Mouse (Mus musculus) adrenal gland, adult 18-20 months (tissue): Measurements from ENCODE around the gene Comt. TPM values are rescaled to one million over a fixed set of nuclear protein-coding genes. Genes with fewer than 3 reads are reported as not detected.

Experiments
- DNase-seq, 2 experiments: peaks; one replicate each; pipeline ENCODE4 v3.0.0; 2021 to 2022; ENCODE audit warnings: low spot score in 2 of 2
- total RNA-seq, 2 experiments: library from RNA; stranded (reverse); gene quantifications; 1 replicate in 1 of 2; 2 replicates in 1 of 2; pipeline ENCODE4 v1.2.3; 2021

Gene Comt
- total RNA-seq, 2 experiments from 2014 or later, result 191 to 384 TPM

- no peak for DNase-seq
These were observed 13.4 kb downstream of the Comt start for GRCm38 (mm10) chr16:18413032-18413816.

DNA sequence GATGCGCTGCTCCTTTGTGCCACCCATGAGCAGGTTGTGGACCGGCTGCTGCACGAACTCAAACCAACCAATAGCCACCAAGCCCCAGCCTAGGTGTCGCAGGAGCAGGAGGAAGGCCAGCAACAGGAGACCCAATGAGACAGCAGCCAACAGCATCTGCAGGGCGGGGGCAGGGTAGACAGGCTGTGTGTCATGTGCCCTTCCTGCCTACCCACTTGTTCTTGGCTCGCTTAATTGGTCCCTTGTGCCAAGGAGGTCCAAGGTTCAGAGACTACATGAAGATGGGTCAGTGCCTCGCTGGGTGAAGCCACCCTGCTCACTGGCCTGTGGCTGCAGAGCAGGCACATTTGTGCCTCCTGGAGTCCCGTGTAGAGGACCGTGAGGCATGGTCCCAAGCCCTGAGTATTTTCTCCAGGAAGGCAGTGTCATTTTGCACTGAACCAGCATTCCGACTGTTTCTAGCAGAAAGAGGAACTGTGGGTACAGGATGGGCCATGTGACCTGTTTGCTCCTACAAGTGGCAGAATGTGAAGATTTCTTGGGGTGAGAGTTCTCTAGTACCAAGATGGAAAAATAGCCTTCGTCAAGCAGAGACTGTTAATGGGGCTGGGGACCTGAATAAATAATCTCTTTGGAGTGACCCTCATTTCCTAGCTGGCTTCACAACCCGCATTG lies 14.7 kb downstream of the Comt start:
- DNase-seq, result peak; percentile 55 to 59

- DNase-seq, result no peak
These were observed 15.5 kb downstream of the Comt start for GRCm38 (mm10) chr16:18411026-18411649.

GRCm38 (mm10) chr16:18410418-18410817 lies 16.2 kb downstream of the Comt start:
- DNase-seq, result no peak

DNA sequence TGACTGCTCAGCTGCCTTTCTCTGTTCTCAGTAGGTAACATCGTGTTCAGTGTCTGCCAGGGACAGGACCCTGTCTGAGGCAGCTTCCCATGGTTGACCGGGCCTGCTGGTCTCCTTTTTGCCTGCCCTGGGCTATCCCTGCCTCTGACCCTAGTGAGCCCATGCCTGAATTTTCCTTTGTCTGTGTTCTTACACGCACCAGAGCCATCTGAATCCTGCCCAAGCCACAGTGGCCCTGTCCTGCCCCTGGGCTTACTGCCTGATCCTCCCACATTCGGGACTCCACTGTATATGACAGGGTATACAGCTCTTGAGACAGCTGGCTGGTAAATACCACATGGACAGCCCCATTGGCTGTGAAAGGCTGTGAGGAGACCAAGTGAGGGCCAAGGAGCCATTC lies 16.9 kb downstream of the Comt start:
- DNase-seq, result no peak

GRCm38 (mm10) chr16:18407912-18408311 lies 18.7 kb downstream of the Comt start:
- DNase-seq, result no peak

DNA sequence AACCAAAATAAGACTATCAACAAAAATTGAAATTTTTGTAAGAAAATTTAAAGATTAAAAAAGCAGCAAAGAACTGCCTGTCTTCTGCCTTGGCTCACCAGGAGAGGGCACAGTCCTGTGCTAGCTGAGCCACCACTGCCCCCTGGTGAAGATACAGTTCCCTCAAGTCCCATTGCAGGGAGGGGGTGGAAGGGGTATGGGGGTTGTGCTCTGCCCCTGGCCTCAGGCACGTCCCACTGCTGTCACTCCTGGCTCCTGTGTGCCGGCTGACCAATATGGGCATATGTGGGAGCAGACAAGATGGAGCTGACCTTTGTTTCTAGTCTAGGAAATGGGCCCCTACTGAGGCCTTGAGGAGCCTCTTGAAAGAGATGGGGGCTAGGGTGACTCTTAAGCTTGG lies 20.4 kb downstream of the Comt start:
- DNase-seq, result peak in 1 of 2 experiments; percentile 59

DNA sequence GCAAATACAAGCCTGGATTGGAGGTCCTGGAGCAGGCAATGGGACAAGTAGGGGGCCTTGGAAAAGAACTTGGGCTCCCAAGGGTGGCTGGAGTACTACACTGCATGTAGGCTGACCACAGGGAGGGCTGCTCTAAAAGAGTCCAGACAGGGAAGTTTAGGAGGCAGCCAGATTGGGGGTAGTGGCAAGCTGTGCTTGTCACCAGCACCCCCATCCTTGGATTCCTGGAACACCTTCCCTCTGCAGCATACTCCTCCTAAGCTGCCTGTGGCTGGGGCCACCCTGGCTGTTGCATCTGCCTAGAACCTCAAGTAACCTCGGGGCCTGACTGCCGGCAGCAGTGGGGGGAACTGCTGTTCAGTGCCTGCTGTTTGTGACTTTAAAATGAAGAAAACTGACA lies 20.8 kb downstream of the Comt start:
- DNase-seq, result no peak

GRCm38 (mm10) chr16:18405091-18405854 lies 21.4 kb downstream of the Comt start:
- DNase-seq, result no peak

DNA sequence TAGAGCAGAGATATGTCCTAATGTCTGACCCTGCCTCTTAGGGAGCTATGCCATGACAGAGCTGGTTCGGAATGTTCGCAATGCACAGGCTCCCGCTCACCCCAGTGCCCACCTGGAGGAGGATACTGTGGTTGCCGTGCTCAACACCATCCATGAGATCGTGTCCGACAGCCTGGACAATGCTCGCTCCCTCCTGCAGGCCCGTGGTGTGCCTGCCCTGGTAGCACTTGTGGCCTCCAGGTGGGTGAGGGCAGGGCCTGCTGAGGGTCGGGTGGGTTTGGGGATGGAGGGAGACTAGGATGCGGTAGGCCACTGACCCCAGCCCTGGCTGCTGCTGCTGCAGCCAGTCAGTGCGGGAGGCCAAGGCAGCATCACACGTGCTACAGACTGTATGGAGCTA lies 23.4 kb downstream of the Comt start:
- DNase-seq, result no peak

- no peak for DNase-seq
These were observed 26.0 kb downstream of the Comt start for GRCm38 (mm10) chr16:18400472-18401216.

DNA sequence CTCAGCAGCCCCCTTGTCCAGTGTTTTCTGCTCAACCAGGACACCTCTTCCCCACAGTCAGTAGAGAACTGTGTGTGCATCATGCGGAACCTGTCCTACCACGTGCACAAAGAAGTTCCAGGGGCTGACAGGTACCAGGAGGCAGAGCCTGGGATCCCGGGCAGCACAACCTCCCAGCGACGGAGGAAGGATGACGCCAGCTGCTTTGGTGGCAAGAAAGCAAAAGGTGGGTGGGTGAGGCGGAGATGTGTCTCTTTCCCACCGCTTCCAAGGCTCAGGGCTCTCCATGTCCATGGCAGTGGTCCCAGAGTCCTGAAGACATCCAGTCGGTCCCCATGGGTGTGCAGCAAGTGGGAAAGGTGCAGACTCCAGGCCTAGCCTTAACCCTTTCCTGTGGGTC lies 26.6 kb downstream of the Comt start:
- DNase-seq, result no peak

- no peak for DNase-seq
These were observed 29.6 kb downstream of the Comt start for GRCm38 (mm10) chr16:18396791-18397621.

- DNase-seq, result no peak
These were observed 30.5 kb downstream of the Comt start for GRCm38 (mm10) chr16:18396201-18396600.

DNA sequence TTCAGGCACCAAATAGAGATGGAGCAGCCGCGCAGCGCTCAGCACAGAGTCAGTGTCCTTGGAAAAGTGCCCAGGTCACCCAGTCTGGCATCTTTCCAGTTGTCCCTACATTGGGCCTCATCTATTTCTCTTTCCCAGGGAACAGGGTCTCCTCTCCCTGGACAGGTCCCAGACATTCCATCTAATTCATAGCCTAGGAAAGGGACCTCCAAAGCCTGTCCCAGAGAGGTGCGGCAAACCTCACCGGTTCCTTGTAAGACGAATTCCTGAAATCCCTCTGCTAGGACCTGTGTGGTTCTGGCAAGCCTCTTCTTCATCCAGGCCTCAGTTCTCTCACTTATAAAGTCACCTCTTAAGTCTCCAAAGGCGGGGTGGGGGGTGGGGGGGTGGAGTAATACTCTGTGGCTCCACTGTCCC lies 31.0 kb downstream of the Comt start:
- DNase-seq, result peak; percentile 69 to 78

DNA sequence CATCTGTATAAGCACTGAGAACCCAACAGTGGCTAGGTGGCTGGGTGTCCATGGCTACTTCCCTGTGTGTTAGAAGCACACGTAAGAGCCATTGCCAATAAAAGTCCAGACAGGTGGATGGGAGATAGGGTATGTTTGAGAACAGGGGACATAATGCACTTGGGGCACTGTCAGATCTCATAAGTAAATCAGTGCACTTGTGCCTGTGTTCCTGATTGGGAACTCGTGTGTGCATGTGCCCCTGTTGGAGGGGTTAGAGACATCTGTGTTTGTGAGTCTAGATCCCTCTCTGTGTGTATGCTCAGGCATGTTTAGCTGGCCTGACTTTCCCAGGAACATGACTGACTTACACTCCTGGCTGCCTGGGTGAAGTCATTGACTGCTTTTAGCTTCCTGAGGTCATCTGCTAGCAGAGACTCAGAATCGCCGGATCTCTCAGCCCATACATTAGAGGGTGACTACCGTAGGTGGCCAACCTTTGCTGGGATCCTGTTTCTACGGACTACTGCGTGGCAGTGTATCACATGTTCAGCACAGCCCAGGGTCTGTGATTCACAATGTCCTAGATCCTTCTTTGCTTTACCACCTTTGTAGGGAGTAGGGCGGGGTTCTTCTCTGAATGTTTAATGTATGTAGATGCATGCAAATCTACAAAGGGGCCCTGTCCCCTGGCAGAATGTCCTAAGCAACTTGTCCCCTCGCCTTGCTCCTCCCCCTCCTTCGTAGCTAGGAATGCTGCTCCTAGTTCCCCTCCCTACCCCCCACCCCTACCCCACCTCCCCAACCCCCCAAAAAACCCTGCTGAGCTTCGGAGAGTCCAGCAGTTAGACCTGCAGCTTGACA lies 31.7 kb downstream of the Comt start:
- no peak for DNase-seq

DNA sequence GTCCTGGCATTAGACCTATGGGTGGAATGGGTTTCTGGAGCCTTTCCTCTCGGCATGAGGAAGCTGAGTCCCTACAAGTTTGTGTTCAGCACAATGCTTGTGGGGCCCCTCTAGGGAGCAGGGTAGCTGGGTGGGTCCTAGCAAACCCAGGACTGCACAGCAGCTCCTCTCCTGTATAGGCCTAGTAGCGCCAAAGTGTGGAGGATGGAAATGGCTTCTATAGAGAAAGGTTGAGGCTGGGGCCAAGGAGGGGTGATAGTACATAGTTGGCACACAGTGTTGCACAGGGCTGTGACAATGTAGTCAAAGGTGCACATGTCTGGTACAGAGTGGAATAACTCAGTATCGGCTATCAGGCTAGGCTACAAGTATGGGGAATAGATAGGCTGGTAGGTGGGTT lies 32.6 kb downstream of the Comt start:
- DNase-seq, result no peak

DNA sequence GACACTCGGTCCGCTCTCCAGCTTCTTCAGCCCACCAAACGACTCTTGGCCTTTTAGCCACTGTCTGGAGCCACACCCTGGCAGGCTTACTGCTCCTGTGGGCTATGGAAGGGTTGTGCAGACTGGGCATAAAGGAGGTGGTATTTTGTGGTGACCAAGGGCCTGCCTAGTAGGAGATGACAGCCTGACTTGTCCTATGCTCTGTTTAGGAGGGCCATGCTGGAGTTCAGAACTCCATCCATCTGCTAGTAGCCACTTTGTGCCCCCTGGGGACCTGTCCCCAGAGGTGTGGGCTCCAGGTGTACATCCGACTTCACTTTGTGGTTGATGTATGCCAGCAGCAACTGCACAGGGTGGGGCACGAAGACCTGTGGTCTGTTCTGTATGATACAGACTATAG lies 33.1 kb downstream of the Comt start:
- no peak for DNase-seq
